Mouse (Mus musculus): ENCODE results near the gene Proca1.
"Not testable (repeated sequence)": the region's sequence is repeated elsewhere in the genome, so short reads cannot be mapped to it uniquely, and the experiment has no call there.

The Proca1 gene

GRCm38 (mm10) chr11:78181830-78182357, 11.3 kb upstream of the Proca1 start:
- DNase-seq (ENCODE audit: low spot score in 2 of 2), result no peak

DNA sequence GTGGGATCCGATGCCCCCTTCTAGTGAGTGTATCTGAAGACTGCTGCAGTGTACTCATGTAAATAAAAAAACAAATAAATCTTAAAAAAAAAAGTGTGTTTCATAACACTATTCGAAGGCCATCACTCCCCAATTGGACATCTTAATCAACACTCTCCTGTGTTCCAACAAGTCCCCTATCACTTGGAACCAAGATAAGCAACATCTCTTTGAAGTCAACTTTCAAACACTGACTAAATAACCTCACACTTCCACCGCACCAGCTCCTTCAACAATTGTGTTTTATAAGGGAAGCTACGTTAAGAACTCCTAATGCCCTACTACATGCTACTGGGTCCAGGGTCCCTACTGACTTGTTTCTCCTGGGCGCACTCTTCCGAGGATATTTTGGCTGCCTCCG, 10.7 kb upstream of the Proca1 start:
- DNase-seq (ENCODE audit: low spot score in 2 of 2), result no peak

DNA sequence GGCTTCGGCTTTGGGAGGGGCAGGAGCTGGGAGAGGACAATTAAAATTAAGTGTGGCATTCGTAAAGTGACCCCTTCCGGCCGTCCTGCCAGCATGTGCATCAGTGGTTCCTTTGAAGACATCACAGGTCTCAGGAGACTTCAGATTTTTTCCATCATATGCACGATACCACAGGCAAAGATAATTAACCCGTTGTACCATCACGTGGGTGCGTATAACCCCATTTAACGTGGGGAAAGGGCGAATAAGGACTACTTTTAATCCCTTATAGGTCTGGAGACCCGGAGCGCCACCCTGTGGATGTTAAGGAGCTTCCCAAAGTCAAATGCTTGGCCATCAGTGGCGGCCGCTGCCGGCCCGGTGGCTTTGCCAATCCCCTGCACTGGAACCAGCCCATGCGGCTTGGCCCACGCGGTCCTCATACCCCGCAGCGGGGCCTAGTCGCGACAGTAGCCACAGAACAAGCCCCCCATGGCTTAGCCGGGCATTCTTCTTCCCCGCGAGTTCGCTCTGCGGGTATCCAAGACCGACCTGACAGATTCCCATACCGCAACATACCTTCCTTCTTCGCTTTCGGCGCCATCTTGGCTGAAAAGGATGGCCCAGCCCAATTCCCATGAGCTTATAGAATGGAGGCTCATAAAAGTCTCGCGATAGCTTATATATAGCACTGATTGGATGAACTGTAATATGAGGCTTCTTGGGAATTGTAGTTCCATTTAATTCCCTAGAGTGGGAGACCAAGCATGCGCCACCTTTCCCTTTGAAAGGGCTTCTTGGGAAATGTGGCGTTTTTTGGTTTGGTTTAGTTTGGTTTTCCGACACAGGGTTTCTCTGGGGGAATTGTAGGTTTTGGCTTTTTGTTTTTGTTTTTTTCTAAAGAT, 10.0 kb upstream of the Proca1 start, which contains the start of gene Rpl23a:
Rpl23a (minus strand) TSS at position 624 of the 884 bp plus-strand sequence.
- DNase-seq (ENCODE audit: low spot score in 2 of 2), result peak; percentile 80 to 81

GRCm38 (mm10) chr11:78183884-78184514, 9.2 kb upstream of the Proca1 start:
- no peak for DNase-seq (ENCODE audit: low spot score in 2 of 2)

DNA sequence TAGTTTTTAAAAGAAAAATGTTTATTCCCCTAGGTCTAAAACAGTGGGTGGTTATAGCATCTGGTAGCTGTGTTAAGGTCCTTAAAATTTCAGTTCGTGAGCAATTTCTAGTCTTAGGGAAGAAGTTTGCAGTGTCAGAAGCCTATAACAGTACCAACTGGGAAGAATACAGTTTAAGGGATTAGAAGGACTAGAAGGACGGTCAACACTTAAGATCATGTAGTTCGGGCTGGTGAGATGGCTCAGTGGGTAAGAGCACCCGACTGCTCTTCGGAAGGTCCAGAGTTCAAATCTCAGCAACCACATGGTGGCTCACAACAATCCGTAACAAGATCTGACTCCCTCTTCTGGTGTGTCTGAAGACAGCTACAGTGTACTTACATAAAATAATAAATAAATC, 8.5 kb upstream of the Proca1 start:
- not testable (repeated sequence) for DNase-seq (ENCODE audit: low spot score in 2 of 2)

DNA sequence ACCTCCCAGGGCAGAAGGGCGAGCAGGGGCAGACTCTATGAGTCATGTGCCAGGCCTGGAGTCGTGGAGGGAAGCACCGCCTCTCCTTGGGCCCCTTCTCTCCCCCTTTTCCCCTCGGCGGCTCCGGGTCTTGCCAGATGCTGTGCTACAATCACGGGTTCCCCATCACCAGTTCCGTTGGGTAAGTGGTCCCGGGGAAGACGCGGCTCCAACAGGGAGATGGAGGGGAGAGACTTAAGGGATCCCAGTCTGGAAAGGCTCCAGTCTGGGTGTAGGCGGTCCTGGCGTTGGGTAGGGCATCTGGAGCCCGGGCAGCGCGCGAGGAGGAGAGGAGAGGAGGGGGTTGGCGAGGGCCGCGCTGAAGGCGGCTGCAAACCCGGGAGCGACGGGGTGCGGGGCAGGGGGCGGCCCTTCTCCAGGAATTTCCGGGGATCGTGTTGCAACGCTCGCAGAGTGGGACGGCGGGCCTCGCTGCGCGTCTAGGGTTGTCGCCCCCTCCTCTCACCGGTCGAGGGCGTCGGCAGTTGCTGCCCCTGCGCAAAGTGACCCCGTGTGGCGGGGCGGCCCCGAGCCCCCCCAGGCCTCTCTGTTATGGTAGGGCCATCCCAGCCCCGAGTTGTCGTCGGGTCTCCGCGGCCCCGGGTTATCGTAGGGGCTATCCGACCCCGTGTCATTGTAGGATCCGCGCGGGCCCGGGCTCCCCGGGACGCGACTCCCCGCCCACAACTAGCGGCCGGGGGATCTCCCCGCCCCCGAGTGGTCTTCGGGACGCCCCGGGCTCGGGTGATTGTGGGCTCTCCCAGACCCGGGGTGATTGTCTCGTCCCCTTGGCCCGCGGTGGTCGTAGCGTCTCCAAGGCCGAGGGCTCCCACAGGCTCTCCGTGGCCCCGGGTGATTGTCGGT, 4.6 kb upstream of the Proca1 start, which contains the start of gene Rab34:
Rab34 (plus strand) TSS at position 100 of the 903 bp plus-strand sequence.
- DNase-seq (ENCODE audit: low spot score in 2 of 2), result no peak

- DNase-seq (ENCODE audit: low spot score in 2 of 2), result no peak
Measured at GRCm38 (mm10) chr11:78189234-78190040, 3.8 kb upstream of the Proca1 start.

DNA sequence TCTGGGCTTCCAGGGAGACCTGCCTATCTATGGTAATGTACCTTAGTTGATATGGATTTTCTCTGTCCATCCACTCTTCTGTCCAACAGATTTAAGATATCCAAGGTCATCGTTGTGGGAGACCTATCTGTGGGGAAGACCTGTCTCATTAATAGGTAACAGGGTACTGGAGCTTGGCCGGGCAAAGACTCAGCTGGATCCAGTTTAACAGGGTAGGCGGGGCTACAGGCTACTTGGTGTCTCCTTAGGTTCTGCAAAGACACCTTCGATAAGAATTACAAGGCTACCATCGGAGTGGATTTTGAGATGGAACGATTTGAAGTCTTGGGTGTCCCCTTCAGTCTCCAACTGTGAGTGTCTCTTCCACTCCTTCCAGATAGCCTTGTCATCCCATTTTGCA, 3.2 kb upstream of the Proca1 start:
- DNase-seq (ENCODE audit: low spot score in 2 of 2), result no peak

- DNase-seq (ENCODE audit: low spot score in 2 of 2), result peak; percentile 67 to 89
Measured at GRCm38 (mm10) chr11:78194411-78195100, 1.4 kb downstream of the Proca1 start.

GRCm38 (mm10) chr11:78195101-78195863, 2.1 kb downstream of the Proca1 start:
- no peak for DNase-seq (ENCODE audit: low spot score in 2 of 2)

DNA sequence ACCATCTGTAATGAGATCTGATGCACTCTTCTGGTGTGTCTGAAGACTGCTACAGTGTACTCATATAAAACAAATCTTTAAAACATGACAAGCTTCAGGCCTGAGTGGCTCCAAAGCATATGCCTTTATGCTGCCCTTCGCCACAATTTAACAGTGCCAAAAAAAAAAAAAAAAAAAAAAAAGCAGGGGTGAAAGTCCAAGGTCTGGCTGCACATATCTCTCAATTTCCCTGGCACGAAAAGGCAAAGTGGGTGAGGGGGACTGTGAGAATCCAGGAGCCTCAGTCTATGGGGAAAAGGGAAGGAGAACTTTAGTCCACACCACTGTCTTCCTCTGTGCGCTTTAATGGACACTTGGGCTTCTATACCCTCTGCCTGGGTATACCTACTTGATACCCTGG, 9.2 kb downstream of the Proca1 start:
- no peak for DNase-seq (ENCODE audit: low spot score in 2 of 2)

DNA sequence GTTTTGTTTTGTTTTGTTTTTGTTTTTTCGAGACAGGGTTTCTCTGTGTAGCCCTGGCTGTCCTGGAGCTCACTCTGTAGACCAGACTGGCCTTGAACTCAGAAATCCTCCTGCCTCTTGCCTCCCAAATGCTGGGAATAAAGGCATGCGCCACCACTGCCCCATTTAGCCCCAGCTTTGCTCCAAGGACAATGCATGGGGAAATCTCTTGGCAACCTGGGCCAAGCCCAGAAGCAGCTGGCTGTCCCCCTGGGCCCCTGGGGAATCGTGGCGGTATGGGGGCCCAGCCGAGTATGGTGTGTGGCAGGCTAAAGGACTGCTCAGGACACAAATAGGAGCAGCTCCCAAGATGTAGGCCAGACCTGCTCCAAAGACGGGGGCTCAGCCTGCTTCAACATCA, 11.1 kb downstream of the Proca1 start:
- DNase-seq (ENCODE audit: low spot score in 2 of 2), result no peak

- no peak for DNase-seq (ENCODE audit: low spot score in 2 of 2)
Measured at GRCm38 (mm10) chr11:78205361-78206206, 12.4 kb downstream of the Proca1 start.

DNA sequence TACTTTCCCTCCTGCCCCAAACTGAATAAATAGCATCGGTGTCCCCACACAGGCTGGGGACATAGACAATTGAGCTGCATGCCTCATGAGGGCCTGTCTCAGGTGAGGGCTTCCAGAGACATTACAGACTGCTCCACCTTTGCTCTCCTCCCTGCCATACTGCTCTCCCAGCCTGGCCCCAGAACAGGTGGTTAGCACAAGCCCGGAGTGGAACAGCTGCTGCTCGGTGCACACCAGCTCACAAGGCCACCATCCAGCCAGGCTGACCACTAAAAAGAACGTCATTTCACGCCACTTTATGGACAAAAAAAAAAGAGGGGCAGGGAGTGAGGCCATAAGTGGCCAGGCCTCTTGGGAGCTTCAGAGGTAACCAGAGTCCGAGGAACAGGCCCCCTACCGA, 14.0 kb downstream of the Proca1 start:
- no peak for DNase-seq (ENCODE audit: low spot score in 2 of 2)

DNA sequence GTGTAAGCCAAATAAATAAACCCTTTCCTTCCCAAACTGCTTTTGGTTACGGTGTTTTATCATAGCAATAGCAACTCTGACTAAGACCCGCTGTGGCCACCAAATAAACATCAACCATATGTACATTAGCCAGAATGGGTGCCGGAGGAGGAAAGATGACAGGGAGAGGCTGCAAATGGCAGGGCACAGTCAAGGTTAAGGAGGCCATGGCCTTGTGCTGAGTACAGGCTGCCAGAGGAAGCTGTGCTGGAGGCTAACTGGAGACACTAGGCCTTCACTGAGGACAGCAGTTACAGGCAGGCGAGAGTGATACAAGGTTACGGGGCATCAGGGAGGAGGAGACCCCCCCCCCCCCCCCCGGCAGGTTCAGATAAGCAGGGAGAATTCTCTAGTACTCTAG, 16.7 kb downstream of the Proca1 start:
- no peak for DNase-seq (ENCODE audit: low spot score in 2 of 2)

DNA sequence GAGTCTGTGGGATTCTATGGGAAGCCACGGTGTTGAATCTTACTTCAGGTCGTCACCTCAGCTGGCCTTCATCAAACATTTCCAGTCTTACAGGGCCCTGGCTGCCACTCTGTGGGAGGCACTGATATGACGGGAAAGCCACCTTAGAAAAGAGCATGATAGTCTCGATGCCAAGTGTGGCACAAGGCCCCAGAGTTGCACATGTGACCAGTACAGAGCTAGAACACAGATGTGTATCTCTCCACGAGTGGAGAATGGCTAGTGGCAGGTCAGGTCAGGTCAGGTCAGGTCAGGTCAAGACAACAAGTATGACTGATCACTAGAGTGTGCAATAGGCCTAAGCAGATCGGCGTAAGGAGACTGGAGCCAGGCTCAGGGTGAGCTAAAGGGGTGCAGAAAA, 17.4 kb downstream of the Proca1 start:
- no peak for DNase-seq (ENCODE audit: low spot score in 2 of 2)

GRCm38 (mm10) chr11:78211513-78211912, 18.3 kb downstream of the Proca1 start:
- no peak for DNase-seq (ENCODE audit: low spot score in 2 of 2)

DNA sequence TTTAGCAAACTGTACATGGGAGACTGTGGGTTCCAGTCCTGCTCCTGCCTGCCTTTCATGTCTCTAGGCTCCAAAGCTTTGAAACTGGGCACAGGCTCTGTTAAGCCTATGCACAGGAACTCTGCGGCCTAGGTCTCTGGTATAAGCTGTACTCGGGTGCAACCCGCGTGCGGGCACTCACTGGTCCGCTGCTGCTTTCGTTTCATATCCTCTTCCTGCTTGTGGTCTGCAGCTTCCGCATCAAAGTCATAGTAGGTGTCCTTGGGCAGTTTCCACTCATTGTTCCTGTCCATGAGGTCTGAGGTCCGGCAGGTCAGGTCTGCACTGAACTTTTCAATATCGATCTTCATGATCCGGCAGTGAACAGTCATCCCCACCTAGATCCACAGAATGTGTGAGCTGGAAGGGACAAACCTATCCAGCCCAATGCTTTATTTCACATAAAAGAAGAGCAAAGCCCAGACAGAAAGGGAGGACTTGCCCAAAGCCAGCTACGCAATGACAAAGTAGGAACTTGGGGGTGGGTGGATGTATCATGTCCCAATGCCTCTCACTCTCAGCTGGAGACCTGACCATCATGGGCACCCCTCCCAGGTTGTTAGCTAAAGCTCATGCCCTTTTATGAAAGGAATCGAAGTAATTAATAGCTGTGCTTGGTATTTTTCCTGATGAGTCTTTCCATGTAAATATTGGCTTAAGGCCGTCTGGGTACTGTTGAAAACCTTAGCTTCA, 20.1 kb downstream of the Proca1 start:
- peak in 1 of 2 experiments; percentile 57 for DNase-seq (ENCODE audit: low spot score in 2 of 2)
